Mouse (Mus musculus): Measurements from ENCODE around the gene Tns3. TPM values are rescaled to one million over a fixed set of nuclear protein-coding genes. Genes with fewer than 3 reads are reported as not detected.

The Tns3 gene
- polyA plus RNA-seq, 1 experiment from 2014 or later, result 6.7 TPM

DNA sequence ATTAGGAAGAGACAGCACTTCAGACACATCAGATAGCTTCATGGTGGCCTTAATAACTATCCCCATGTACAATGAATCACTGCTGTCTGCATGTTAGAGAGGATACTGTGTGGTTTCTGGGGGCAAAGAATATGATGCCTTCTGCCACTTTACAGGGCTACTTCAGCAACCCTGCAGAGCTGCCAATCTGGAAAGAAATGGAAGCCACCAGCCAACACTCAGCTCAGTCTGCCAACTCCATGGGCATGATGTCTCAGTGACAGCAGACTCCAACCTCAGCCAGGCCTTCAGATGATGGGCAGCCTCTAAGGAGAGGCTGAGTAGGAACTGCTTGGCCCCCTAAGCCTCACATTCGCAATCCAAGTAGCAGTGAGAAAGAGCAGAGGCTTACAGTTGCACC lies 61.7 kb downstream of the Tns3 start:
- peaks cover 4% of the 10 kb centered on the region; the same call in 1 of the 2 replicates for H3K36me3 ChIP-seq
- H3K4me3 ChIP-seq, result no peak overlapping the region
- H3K27ac ChIP-seq, result no peak overlapping the region
- no peak overlapping the region for H3K9ac ChIP-seq
- H3K4me1 ChIP-seq, result peaks cover 18% of the 10 kb centered on the region
- no peak overlapping the region for H3K4me2 ChIP-seq
- no peaks in the 10 kb centered on the region for H3K9me3 ChIP-seq (replicated peaks)
- ATAC-seq, result no peak
- no peaks in the 10 kb centered on the region for H3K27me3 ChIP-seq (replicated peaks)
- WGBS (ENCODE audit: insufficient replicate concordance), result 70% methylated on average over 1 of the region's 1 CpGs

DNA sequence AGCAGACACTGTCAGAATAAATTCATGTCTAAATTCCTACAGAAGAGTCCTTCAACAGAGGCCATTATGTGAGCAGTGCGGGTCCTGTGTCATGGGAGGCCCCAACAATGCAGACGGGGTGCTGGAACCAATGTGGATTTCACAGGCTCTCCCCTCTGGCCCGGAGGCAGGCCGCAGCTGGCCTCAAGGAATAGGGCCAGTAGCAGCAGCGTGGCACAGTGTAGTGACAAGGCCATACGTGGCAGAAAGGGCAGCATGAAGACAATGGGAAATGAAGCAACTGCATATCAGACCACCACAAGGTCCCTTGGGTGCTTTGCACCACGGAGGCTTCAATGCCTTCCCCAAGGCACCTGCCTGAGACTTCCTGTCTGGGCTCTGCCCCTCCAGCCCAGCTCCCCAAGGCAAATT lies 62.9 kb downstream of the Tns3 start:
- ATAC-seq, result no peak
- WGBS (ENCODE audit: insufficient replicate concordance), result 42% methylated on average over 7 of the region's 7 CpGs

DNA sequence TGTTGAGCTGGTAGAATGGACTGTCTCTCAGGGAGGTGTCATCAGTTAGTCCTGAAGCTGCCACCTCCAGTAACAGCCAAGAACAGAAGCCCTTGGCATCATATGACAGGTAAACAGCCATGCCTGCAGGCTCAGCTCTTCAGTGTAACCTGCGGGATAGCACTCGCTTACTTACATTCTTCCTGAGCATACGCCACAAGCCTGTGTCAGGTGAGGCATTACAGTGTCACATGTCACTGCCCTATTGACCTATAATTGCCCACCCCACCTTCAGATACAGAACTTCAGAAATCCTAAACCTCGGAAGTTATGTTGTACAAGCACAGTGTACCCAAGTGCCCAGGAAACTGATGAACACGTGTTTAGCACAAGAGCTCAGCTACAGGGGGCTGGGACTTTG lies 68.7 kb downstream of the Tns3 start:
- Histone ChIP-seq H3K4me1 (0 out of 2 replicates have a peak, but pooled peaks cover 5% of the 10 kb centered on the region), H3K27me3 (replicated peaks) (no peaks in the 10 kb centered on the region), H3K27ac (no peak overlapping the region), H3K4me3 (no peak overlapping the region), H3K4me2 (no peak overlapping the region), H3K9ac (no peak overlapping the region), H3K9me3 (replicated peaks) (no peaks in the 10 kb centered on the region), H3K36me3 (peaks cover 9% of the 10 kb centered on the region; the same call in 1 of the 2 replicates)
- ATAC-seq, result no peak
- WGBS (ENCODE audit: insufficient replicate concordance), result 84% methylated on average over 5 of the region's 5 CpGs

More for the DNA sequence above, 62.9 kb downstream of the Tns3 start:
- Histone ChIP-seq H3K9ac (no peak overlapping the region), H3K27me3 (replicated peaks) (no peaks in the 10 kb centered on the region), H3K36me3 (peaks cover 6% of the 10 kb centered on the region; the same call in 1 of the 2 replicates), H3K4me2 (no peak overlapping the region), H3K4me3 (no peak overlapping the region), H3K27ac (no peak overlapping the region), H3K9me3 (replicated peaks) (no peaks in the 10 kb centered on the region), H3K4me1 (peaks cover 18% of the 10 kb centered on the region)

DNA sequence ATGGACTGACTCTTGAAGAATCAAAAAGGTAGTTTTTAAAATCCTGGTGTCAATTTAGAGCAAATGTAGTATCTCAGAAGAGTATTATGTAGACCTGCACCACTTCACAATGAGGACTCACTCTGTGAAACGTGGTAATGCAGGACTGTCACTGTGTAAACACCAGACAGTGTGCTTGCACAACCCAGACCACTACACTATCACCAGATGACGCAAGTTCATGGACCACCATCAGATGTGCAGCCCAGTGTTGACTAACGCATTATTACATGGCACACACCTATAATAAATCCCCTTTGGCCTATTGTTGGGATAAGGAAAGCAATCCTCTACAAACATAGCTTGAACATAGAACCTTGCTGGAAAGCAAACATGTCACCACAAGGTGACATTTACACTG lies 71.2 kb downstream of the Tns3 start:
- Histone ChIP-seq H3K27ac (no peak overlapping the region), H3K4me3 (no peak overlapping the region), H3K4me1 (peaks cover 18% of the 10 kb centered on the region), H3K9ac (no peak overlapping the region), H3K36me3 (0 out of 2 replicates have a peak, but pooled peaks cover 6% of the 10 kb centered on the region), H3K27me3 (replicated peaks) (no peaks in the 10 kb centered on the region), H3K9me3 (replicated peaks) (no peaks in the 10 kb centered on the region), H3K4me2 (no peak overlapping the region)
- 62% methylated on average over 3 of the region's 3 CpGs for WGBS (ENCODE audit: insufficient replicate concordance)
- ATAC-seq, result 0 out of 2 replicates have a peak, but pooled peaks have one; percentile 45

DNA sequence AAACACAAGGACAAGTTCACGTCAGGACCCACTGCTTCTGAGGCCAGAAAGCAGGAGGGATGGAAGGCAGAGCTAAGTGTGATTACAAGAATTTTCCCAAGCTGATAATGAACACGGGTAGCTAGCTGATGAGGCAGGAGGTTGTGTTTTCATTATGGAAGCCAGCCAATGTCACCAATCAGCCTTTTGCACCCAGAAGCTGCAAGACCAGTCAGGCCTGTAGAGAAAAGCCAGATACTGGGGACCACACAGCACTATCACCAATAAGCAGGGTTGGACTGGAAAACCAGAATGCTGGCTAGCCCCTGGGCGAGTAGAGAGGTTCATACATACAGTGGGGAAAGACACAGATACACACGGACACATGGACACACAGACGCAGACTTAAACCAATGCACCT lies 73.1 kb downstream of the Tns3 start:
- Histone ChIP-seq H3K27ac (no peak overlapping the region), H3K36me3 (0 out of 2 replicates have a peak, but pooled peaks cover 2% of the 10 kb centered on the region)
- ATAC-seq, result no peak

DNA sequence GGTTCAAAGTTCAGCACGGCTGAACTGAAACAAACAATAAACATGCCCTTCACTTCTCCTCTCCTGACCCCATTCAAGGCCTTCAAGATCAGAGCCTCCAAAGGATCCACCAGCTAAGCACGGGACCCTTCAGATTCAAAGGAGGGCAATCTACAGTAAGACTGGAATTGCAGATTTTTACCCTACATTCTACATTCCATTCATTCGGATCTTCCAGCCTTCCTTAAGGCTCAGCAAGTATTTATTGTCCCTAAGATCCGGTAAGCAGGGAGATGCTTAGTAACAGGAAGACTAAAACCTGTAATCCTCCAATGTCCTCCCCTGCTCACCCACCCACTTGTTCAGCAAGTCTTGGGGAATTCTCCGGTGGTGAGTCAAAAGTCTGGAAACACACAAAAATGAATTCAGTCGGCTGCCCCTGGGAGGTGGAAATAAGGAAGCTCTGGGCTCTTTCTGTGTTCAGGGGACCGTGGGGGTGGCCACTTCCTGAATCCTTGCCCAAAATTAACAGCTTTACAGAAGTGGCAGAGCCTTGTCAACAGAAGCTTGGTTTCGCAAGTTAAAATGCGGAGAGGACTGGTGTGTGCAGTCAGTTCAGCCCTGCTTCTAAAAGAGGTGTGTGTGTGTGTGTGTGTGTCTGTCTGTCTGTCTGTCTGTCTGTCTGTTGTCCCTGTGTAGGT lies 75.0 kb downstream of the Tns3 start:
- H3K27me3 ChIP-seq (replicated peaks), result no peaks in the 10 kb centered on the region
- ATAC-seq, result no peak
- 0 out of 2 replicates have a peak overlapping the region, but pooled peaks have one; percentile 46 for H3K27ac ChIP-seq
- H3K4me2 ChIP-seq, result no peak overlapping the region
- H3K9me3 ChIP-seq (replicated peaks), result no peaks in the 10 kb centered on the region
- no peak overlapping the region for H3K9ac ChIP-seq
- peaks cover 24% of the 10 kb centered on the region for H3K4me1 ChIP-seq
- H3K36me3 ChIP-seq, result no peaks in the 10 kb centered on the region
- WGBS (ENCODE audit: insufficient replicate concordance), result 33% methylated on average over 9 of the region's 9 CpGs
- no peak overlapping the region for H3K4me3 ChIP-seq

More for the DNA sequence above, 73.1 kb downstream of the Tns3 start:
- Histone ChIP-seq H3K9me3 (replicated peaks) (no peaks in the 10 kb centered on the region), H3K4me3 (no peak overlapping the region), H3K27me3 (replicated peaks) (no peaks in the 10 kb centered on the region), H3K4me1 (peaks cover 21% of the 10 kb centered on the region), H3K4me2 (no peak overlapping the region), H3K9ac (no peak overlapping the region)
- WGBS (ENCODE audit: insufficient replicate concordance), result 59% methylated on average over 5 of the region's 5 CpGs

DNA sequence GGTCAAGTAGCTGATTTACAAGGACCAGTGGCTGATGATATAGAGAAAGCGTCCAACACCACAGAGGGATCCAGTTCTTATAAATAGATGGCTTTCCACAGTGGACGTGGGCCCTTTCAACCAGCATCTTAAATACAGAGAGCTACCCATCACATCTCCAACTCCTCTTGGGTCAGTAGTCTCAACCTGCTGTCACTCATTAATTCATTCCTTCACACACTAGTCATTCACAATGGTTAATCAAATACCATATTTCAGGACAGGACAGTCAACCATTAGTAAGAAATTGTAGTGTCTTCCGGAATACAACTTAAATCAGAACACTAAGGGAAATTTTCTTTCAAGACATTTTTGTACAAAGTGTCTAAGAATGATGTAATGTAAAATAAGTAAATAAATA lies 76.4 kb downstream of the Tns3 start:
- WGBS (ENCODE audit: insufficient replicate concordance), result 67% methylated on average over 3 of the region's 3 CpGs
- H3K4me1 ChIP-seq, result peaks cover 22% of the 10 kb centered on the region
- no peaks in the 10 kb centered on the region for H3K27me3 ChIP-seq (replicated peaks)
- H3K4me3 ChIP-seq, result no peak overlapping the region
- H3K9me3 ChIP-seq (replicated peaks), result no peaks in the 10 kb centered on the region
- no peak overlapping the region for H3K9ac ChIP-seq
- H3K36me3 ChIP-seq, result no peaks in the 10 kb centered on the region
- no peak for ATAC-seq
- H3K27ac ChIP-seq, result no peak overlapping the region
- H3K4me2 ChIP-seq, result no peak overlapping the region

DNA sequence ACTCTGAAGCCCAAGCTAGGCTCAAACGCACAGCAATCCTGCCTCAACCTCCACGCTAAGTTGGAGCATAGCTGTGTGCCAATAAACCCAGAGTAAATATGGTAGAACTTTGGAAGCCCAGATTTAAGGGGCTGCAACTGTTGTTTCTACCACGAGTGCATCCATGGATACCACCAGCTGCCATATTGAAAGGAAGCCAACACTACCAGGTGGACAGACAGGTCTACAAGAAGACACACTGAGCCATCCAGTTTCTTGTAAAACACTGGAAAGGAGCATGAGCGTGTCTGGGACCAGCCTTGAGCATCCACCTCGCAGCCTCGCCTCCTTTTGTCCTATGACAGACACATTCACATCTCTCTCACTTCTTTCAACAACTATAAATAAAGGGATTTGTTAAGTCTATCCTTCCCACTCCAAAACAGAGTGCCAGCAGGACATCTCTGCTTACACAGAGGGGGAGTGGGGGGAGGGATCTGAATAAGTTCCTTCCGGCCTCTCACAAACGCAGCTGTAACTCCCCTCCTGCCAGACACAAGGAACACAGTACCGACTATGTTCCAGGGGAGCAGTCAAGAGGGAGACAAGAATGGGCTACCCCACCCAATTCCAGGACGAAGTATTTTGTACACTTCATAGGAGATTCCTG lies 77.2 kb downstream of the Tns3 start:
- Histone ChIP-seq H3K4me1 (peaks cover 30% of the 10 kb centered on the region), H3K4me3 (no peak overlapping the region), H3K27me3 (replicated peaks) (no peaks in the 10 kb centered on the region), H3K9ac (no peak overlapping the region), H3K4me2 (no peak overlapping the region), H3K36me3 (no peaks in the 10 kb centered on the region), H3K27ac (no peak overlapping the region), H3K9me3 (replicated peaks) (no peaks in the 10 kb centered on the region)
- WGBS (ENCODE audit: insufficient replicate concordance), result 61% methylated on average over 10 of the region's 10 CpGs
- ATAC-seq, result no peak

DNA sequence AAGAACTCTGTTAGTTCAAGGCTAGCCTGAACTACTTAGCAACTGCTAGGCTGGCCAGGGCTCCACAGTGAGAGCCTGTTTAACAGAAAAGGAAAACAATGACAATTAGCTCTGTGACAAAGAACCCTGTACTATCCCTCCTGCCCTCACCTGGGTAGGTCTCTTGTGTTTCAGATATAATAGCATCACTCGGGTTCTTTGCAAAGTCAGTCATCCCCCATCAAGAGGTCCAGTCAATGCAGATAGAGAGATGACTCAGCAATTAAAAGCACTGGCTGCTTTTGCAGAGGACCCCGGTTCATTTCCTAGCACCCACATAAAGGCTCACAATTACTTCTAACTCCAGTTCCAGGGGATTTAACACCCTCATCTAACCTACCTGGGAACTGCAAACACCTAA lies 78.0 kb downstream of the Tns3 start:
- Histone ChIP-seq H3K4me2 (no peak overlapping the region), H3K4me1 (peaks cover 36% of the 10 kb centered on the region), H3K4me3 (no peak overlapping the region), H3K27ac (no peak overlapping the region), H3K36me3 (no peaks in the 10 kb centered on the region), H3K27me3 (replicated peaks) (no peaks in the 10 kb centered on the region), H3K9me3 (replicated peaks) (no peaks in the 10 kb centered on the region), H3K9ac (no peak overlapping the region)
- ATAC-seq, result no peak
- WGBS (ENCODE audit: insufficient replicate concordance), result 36% methylated on average over 2 of the region's 2 CpGs

DNA sequence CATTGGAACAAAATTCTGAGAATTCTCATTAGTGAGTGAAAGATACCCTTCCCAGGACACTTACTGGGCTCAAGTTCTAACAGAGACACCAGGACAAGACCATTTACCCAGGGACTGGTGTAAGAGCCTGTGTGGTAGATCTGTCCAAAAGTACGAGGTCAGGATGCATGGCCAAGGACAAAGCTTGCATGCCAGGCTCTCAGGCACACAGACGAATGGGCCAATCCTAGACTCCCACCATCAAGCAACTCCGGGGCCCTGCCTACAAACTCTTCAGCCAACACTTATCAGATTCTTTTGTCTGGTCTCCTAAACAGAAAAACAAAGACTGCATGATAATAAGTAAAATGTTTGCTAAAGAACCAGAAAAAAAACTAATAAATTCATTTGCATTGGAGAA lies 78.6 kb downstream of the Tns3 start:
- WGBS (ENCODE audit: insufficient replicate concordance), result 66% methylated on average over 3 of the region's 3 CpGs
- H3K9me3 ChIP-seq (replicated peaks), result no peaks in the 10 kb centered on the region

DNA sequence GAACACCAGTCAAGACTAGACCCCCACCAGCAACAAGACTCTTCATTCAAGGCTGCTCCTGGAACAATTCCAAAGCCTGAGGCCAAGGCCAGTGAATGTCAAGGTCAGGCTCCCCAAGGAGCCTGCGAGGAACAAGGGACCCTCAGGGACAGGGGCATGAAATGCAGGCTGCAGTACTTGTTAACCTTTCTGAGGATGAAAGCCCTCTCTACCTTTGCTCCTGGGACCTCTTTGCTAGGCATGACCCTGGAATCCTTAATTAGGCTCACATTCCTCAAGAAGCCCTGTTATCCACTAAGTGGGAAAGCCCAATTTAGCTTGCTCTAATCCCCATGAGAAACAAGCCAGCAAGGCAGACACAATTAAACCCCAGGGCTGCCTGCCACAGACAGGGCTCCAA lies 79.4 kb downstream of the Tns3 start:
- H3K4me1 ChIP-seq, result peaks cover 33% of the 10 kb centered on the region
- no peak overlapping the region for H3K9ac ChIP-seq
- no peak overlapping the region for H3K4me2 ChIP-seq
- H3K9me3 ChIP-seq (replicated peaks), result no peaks in the 10 kb centered on the region
- no peak overlapping the region for H3K4me3 ChIP-seq
- no peak overlapping the region for H3K27ac ChIP-seq
- ATAC-seq, result no peak
- H3K27me3 ChIP-seq (replicated peaks), result no peaks in the 10 kb centered on the region
- WGBS (ENCODE audit: insufficient replicate concordance), result 52% methylated on average over 1 of the region's 1 CpGs
- H3K36me3 ChIP-seq, result no peaks in the 10 kb centered on the region

More for the DNA sequence above, 78.6 kb downstream of the Tns3 start:
- Histone ChIP-seq H3K4me3 (no peak overlapping the region), H3K4me2 (no peak overlapping the region), H3K36me3 (no peaks in the 10 kb centered on the region), H3K9ac (no peak overlapping the region), H3K4me1 (peaks cover 36% of the 10 kb centered on the region), H3K27ac (no peak overlapping the region), H3K27me3 (replicated peaks) (no peaks in the 10 kb centered on the region)
- no peak for ATAC-seq

DNA sequence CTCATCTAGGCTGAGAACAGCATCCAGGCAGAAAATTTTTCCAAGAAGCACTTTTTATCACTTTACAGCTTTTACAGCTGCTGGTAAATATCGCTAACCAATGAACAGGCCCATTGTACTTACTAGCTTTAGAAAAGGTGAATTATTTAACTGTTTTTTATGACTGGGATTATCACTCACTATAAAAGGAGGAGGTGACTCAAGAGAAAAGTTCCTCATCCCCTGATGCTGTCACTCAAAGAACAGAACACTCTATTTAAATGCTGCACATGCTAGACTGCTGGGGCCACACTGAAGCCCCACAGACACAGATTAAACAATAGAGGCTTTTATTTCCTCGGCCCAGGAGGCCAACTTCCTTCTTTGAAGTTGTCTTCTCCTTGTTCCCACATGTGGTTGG lies 80.0 kb downstream of the Tns3 start:
- Histone ChIP-seq H3K9me3 (replicated peaks) (no peaks in the 10 kb centered on the region), H3K27me3 (replicated peaks) (no peaks in the 10 kb centered on the region), H3K9ac (no peak overlapping the region), H3K4me2 (no peak overlapping the region), H3K4me3 (no peak overlapping the region), H3K27ac (no peak overlapping the region), H3K4me1 (peaks cover 27% of the 10 kb centered on the region), H3K36me3 (no peaks in the 10 kb centered on the region)
- no peak for ATAC-seq
- WGBS (ENCODE audit: insufficient replicate concordance), result 65% methylated on average over 2 of the region's 2 CpGs
